19 mouse cellular contexts compared by ENCODE assay signal in the genomic region with DNA sequence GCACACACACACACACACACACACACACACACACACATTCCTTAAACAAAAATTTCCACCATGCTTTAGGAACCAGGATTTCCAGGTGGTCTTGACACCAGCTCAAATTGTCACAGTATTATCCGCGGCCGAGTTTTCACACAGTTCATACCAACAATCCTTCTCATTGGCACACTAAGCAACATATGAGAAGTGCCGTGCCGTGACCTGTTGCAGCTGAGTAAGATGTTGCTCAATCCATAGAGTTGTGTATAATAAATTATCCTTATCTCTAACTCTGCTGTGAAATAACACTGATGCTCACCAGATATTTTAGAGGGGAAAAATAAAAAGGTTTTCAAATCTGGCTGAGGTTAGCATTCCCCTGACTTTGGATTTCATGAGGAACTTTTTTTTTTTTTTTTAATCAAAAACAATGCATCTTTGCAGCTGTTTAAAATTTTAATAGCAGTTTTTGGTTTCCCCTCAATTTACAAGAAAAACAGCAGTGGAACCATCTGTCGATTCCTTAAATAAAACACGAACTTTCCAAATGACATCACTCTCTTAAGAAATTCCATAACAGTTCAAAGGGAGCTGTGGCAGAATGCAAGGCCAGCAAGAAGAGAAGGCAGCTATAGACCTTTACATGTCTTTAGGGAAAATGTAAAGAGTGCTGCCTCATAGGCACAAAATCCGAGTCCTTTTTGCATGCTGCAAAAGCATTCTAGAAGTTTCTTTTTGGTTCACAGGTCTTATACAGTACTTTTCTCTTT.
DNase-seq lines count a peak whose midpoint lies in the region; ATAC-seq and TF ChIP-seq lines count a peak whose summit lies in the region.
"Had no signal": no experiment of that assay in that cellular context is flagged by ENCODE, and none has a peak within 500 bp of the region (broad histone marks: within the 10 kb centered on the region; RNA-seq: fewer than 3 reads in every experiment).

No protein-coding gene starts in this region.

- no peak overlapping the region for H3K4me2 ChIP-seq in limb, embryonic 11.5 days (ENCODE audit: low read depth, severe bottlenecking)
- no peak overlapping the region for H3K4me2 ChIP-seq in embryonic facial prominence, embryonic 14.5 days (ENCODE audit: low read depth, low read length)
- H3K4me2 ChIP-seq in limb, embryonic 12.5 days: no peak overlapping the region
- peak overlapping the region; percentile 56 for H3K4me2 ChIP-seq in myocyte (ENCODE audit: low read depth)
- H3K4me2 ChIP-seq in kidney, embryonic 16.5 days (replicated peaks; ENCODE audit: low read depth, low read length): no peak overlapping the region
- H3K4me2 ChIP-seq: embryonic facial prominence, embryonic 12.5 days; forebrain, embryonic 15.5 days; heart, embryonic 12.5 days; hindbrain, embryonic 15.5 days had no signal

- no peaks in the 10 kb centered on the region for H3K79me2 ChIP-seq in myocyte (ENCODE audit: control insufficient read depth, insufficient read depth)

- no peak overlapping the region for H3K9ac ChIP-seq in limb, embryonic 11.5 days (ENCODE audit: low read length)
- H3K9ac ChIP-seq in embryonic facial prominence, embryonic 14.5 days (ENCODE audit: low read depth, low read length): no peak overlapping the region
- H3K9ac ChIP-seq in limb, embryonic 12.5 days (replicated peaks): no peak overlapping the region
- H3K9ac ChIP-seq in kidney, embryonic 16.5 days (replicated peaks; ENCODE audit: low read length): no peak overlapping the region
- H3K9ac ChIP-seq: embryonic facial prominence, embryonic 12.5 days; forebrain, embryonic 15.5 days; heart, embryonic 12.5 days; hindbrain, embryonic 15.5 days had no signal

- H3ac ChIP-seq in myocyte (ENCODE audit: control insufficient read depth, insufficient read length): no peak overlapping the region

- H3K4me3 ChIP-seq in limb, embryonic 11.5 days (ENCODE audit: low read depth, low read length): no peak overlapping the region
- H3K4me3 ChIP-seq in limb, embryonic 10.5 days: no peak overlapping the region
- H3K4me3 ChIP-seq in embryonic facial prominence, embryonic 14.5 days (ENCODE audit: low read depth, low read length): no peak overlapping the region
- no peak overlapping the region for H3K4me3 ChIP-seq in limb, embryonic 12.5 days (replicated peaks)
- H3K4me3 ChIP-seq in myocyte: no peak overlapping the region
- H3K4me3 ChIP-seq in kidney, embryonic 16.5 days (ENCODE audit: low read length): no peak overlapping the region
- H3K4me3 ChIP-seq: embryonic facial prominence, embryonic 12.5 days; erythroblast, embryonic 14.5 days; forebrain, embryonic 10.5 days; forebrain, embryonic 15.5 days; gastrocnemius, adult 2 months; heart, embryonic 12.5 days; hindbrain, embryonic 15.5 days had no signal

- WGBS in limb, embryonic 11.5 days: 81% methylated on average over 8 of the region's 8 CpGs
- 91% methylated on average over 8 of the region's 8 CpGs for WGBS in limb, embryonic 10.5 days
- WGBS in embryonic facial prominence, embryonic 14.5 days: 42% methylated on average over 8 of the region's 8 CpGs
- 61% methylated on average over 8 of the region's 8 CpGs for WGBS in limb, embryonic 12.5 days
- WGBS in kidney, embryonic 16.5 days: 77% methylated on average over 8 of the region's 8 CpGs

- H3K27me3 ChIP-seq in limb, embryonic 11.5 days (ENCODE audit: control insufficient read depth, insufficient read depth, low read length): no peaks in the 10 kb centered on the region
- no peaks in the 10 kb centered on the region for H3K27me3 ChIP-seq in limb, embryonic 10.5 days (ENCODE audit: low read depth, poor library complexity, severe bottlenecking)
- no peaks in the 10 kb centered on the region for H3K27me3 ChIP-seq in embryonic facial prominence, embryonic 14.5 days (replicated peaks; ENCODE audit: control insufficient read depth, insufficient read depth, low read length)
- H3K27me3 ChIP-seq in limb, embryonic 12.5 days: no peaks in the 10 kb centered on the region
- no peaks in the 10 kb centered on the region for H3K27me3 ChIP-seq in myocyte (ENCODE audit: control insufficient read depth, insufficient read depth, insufficient read length)
- no peaks in the 10 kb centered on the region for H3K27me3 ChIP-seq in kidney, embryonic 16.5 days (ENCODE audit: insufficient read depth, low read length)
- H3K27me3 ChIP-seq: CH12.LX; embryonic facial prominence, embryonic 12.5 days; forebrain, embryonic 15.5 days; heart, embryonic 12.5 days; hindbrain, embryonic 15.5 days; Patski had no signal

- DNase-seq in limb, embryonic 11.5 days (ENCODE audit: low spot score): no peak
- DNase-seq in limb, embryonic 10.5 days (ENCODE audit: low spot score): no peak
- peak; percentile 79 for DNase-seq in embryonic facial prominence, embryonic 14.5 days (ENCODE audit: low spot score)
- no peak for DNase-seq in liver
- DNase-seq: cerebellum, adult 2 months; gastrocnemius, postnatal 25 days had no signal

- TF ChIP-seq POLR2A in myocyte (IDR thresholded peaks at IDR 0.05; ENCODE audit: insufficient read length, low read depth): no peak

- ATAC-seq in limb, embryonic 11.5 days (ENCODE audit: insufficient number of reproducible peaks, low FRiP score, low TSS enrichment, low read depth): peak; percentile 54; the same call in 1 of the 2 replicates
- ATAC-seq in embryonic facial prominence, embryonic 14.5 days (ENCODE audit: low read depth): peak; percentile 44; the same call in 1 of the 2 replicates
- ATAC-seq in limb, embryonic 12.5 days (ENCODE audit: insufficient number of reproducible peaks, insufficient read depth, low FRiP score, low TSS enrichment, low read depth): 0 out of 2 replicates have a peak, but pooled peaks have one; percentile 68
- ATAC-seq in kidney, embryonic 16.5 days (ENCODE audit: low FRiP score, low TSS enrichment): no peak
- ATAC-seq: activated CD4-positive, CD25-positive, alpha-beta regulatory T cell, adult 4 months; forebrain, embryonic 15.5 days; Patski had no signal

- H3K9me3 ChIP-seq in limb, embryonic 11.5 days (ENCODE audit: control insufficient read depth, low read length): no peaks in the 10 kb centered on the region
- H3K9me3 ChIP-seq in limb, embryonic 10.5 days (replicated peaks): no peaks in the 10 kb centered on the region
- H3K9me3 ChIP-seq in embryonic facial prominence, embryonic 14.5 days (ENCODE audit: control insufficient read depth, low read length): no peaks in the 10 kb centered on the region
- H3K9me3 ChIP-seq in limb, embryonic 12.5 days: no peaks in the 10 kb centered on the region
- no peaks in the 10 kb centered on the region for H3K9me3 ChIP-seq in kidney, embryonic 16.5 days (ENCODE audit: low read length)
- H3K9me3 ChIP-seq: embryonic facial prominence, embryonic 12.5 days; forebrain, embryonic 10.5 days; forebrain, embryonic 15.5 days; heart, embryonic 12.5 days; hindbrain, embryonic 15.5 days had no signal

- H3K27ac ChIP-seq in limb, embryonic 11.5 days (replicated peaks; ENCODE audit: low read depth, low read length): no peak overlapping the region
- H3K27ac ChIP-seq in limb, embryonic 10.5 days: no peak overlapping the region
- no peak overlapping the region for H3K27ac ChIP-seq in embryonic facial prominence, embryonic 14.5 days (replicated peaks; ENCODE audit: low read depth, low read length)
- H3K27ac ChIP-seq in limb, embryonic 12.5 days: 0 out of 2 replicates have a peak overlapping the region, but pooled peaks have one; percentile 45
- no peak overlapping the region for H3K27ac ChIP-seq in kidney, embryonic 16.5 days (ENCODE audit: low read length)
- H3K27ac ChIP-seq: embryonic facial prominence, embryonic 12.5 days; forebrain, embryonic 10.5 days; forebrain, embryonic 15.5 days; gastrocnemius, adult 2 months; hindbrain, embryonic 15.5 days had no signal

- H3K36me3 ChIP-seq in limb, embryonic 11.5 days (ENCODE audit: control insufficient read depth, insufficient read depth, low read length): no peaks in the 10 kb centered on the region
- 0 out of 2 replicates have a peak, but pooled peaks cover 2% of the 10 kb centered on the region for H3K36me3 ChIP-seq in limb, embryonic 10.5 days
- H3K36me3 ChIP-seq in embryonic facial prominence, embryonic 14.5 days (ENCODE audit: control insufficient read depth, insufficient read depth, low read length): 0 out of 2 replicates have a peak, but pooled peaks cover 3% of the 10 kb centered on the region
- H3K36me3 ChIP-seq in limb, embryonic 12.5 days: peaks cover 16% of the 10 kb centered on the region; the same call in 1 of the 2 replicates
- H3K36me3 ChIP-seq in myocyte (ENCODE audit: control insufficient read depth, insufficient read depth): no peaks in the 10 kb centered on the region
- H3K36me3 ChIP-seq in kidney, embryonic 16.5 days (ENCODE audit: insufficient read depth, low read length): 0 out of 2 replicates have a peak, but pooled peaks cover 4% of the 10 kb centered on the region
- H3K36me3 ChIP-seq: embryonic facial prominence, embryonic 12.5 days; forebrain, embryonic 10.5 days; forebrain, embryonic 15.5 days; heart, embryonic 12.5 days; hindbrain, embryonic 15.5 days had no signal

- H3K4me1 ChIP-seq in limb, embryonic 11.5 days (ENCODE audit: control insufficient read depth, insufficient read depth, low read length): no peaks in the 10 kb centered on the region
- H3K4me1 ChIP-seq in limb, embryonic 10.5 days: no peaks in the 10 kb centered on the region
- H3K4me1 ChIP-seq in embryonic facial prominence, embryonic 14.5 days (ENCODE audit: control insufficient read depth, insufficient read depth, low read length): no peaks in the 10 kb centered on the region; the same call in 1 of the 2 replicates
- peaks cover 5% of the 10 kb centered on the region; the same call in 1 of the 2 replicates for H3K4me1 ChIP-seq in limb, embryonic 12.5 days (replicated peaks)
- no peaks in the 10 kb centered on the region for H3K4me1 ChIP-seq in kidney, embryonic 16.5 days (ENCODE audit: insufficient read depth, low read length)
- H3K4me1 ChIP-seq: embryonic facial prominence, embryonic 12.5 days; forebrain, embryonic 10.5 days; heart, embryonic 12.5 days had no signal

TF ChIP-seq in myocyte, 11 proteins besides CTCF, POLR2A, EP300 and RAD21:
- TF ChIP-seq MYOD1 (IDR thresholded peaks at IDR 0.05; ENCODE audit: control insufficient read depth in 1 of 3, insufficient read length in 2 of 3, low read depth in 2 of 3) (no peak), CEBPB (IDR thresholded peaks at IDR 0.05; ENCODE audit: insufficient read depth, poor library complexity, severe bottlenecking) (peak; percentile 82)
